Mouse (Mus musculus): Measurements from ENCODE around the gene Dguok.

Dguok gene

DNA sequence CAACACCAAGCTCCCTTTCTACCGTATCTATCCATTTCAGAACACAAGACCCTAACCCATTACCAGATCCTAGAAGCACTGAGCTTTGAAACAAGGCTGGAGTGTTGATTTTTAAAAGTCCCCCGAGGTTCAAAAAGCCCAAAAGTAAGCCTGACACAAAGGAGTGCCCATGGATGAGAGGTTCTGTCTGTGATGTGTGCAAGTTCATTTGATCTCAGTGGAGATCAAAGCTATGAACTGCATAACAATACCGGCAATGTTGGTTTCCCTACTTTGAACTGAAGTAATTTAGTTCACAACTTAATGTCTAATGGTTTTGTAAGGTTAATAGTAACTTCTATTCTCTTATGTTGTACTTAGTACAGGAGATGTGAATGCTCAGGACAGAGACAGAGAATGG, 69.5 kb downstream of the Dguok start:
- in situ Hi-C loops (cut with MboI, MseI): no loop called here

DNA sequence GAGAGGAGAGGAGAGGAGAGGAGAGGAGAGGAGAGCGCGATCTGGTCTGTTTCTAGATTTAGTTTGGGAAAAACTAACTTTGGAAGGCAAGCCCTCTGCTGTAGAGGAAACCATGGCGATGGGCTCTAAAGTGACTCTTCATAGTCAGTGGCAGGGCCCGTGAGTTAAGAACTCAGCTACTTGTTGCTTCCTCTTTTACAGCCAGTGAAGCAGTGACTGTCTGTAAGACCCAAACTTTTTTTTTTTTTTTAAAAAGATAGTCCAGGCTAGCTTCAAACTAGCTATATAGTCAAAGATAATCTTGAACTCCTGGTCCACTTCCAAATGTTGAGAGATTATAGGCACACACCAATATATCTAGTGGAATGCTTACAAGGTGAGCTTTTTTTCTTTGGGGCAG, 70.2 kb downstream of the Dguok start:
- in situ Hi-C loops (cut with MboI, MseI): no loop called here

DNA sequence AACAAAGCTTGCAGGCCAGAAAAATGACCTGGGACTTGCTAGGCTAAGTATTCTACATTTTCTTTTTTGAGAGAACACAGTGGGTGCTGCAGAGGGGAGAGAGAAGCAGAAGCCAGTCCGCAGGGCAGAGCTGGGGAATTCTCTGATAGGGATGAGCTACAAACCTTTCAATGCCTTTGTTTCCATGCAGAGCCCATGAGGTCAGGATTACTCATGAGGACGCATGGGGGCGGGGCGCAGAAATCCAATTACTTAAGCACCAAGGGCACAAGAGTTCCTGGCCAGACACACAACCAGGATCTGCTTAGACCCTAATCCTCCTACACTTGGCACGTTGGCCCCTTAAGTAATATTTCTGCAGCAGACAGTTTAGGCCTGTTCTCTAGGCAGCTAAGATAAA, 71.6 kb downstream of the Dguok start:
- in situ Hi-C loops (cut with MboI, MseI): no loop called here

DNA sequence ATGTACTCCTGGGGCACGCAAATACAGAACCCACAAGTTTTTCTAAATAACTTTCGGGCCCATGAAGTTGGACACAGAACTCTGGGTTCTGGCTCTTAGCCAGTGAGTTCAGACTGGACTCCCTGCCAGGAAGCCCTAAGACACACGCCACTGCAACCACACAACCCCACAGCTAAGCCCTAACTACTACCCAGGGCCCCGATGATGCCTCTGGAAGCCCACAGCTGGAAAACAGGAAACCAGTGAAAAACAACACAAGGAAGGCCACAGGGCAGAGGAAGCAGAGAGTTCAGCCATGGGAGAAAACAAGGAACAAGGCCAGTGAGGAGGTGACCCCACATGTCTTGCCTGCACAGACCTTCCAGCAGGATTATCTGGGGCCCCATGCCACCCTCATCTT, 73.2 kb downstream of the Dguok start:
- in situ Hi-C loops (cut with MboI, MseI): no loop called here

DNA sequence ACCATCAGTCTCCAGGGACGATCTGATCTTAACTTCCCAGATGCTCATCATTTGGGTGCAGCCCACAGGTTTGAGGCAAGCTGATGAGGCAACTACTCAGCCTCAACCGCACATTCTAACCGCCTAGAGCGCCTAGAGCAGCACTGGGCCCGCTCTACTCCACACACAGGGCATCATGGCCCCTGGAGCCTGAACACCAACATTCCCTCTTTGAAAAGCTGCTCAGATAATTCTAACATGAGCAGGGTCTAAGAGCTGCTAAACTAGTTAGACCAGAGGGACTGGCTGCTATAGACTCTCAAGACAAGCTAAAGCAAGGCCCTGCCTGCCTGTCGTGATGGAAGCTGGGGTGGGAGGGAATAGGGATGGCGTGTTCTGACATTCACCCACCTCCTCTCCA, 73.8 kb downstream of the Dguok start:
- in situ Hi-C loops (cut with MboI, MseI): no loop called here
